Mouse (Mus musculus) lung, embryonic 16.5 days (tissue): Measurements from ENCODE around the gene Csf1. TPM values are rescaled to one million over a fixed set of nuclear protein-coding genes. Genes with fewer than 3 reads are reported as not detected.

ENCODE experiments used
- polyA plus RNA-seq: library from polyadenylated mRNA; unstranded; fragments of >200 nt; fragmentation: Nextera tagmentation; extraction: Ambion mirVana; gene quantifications from 2 replicates; pipeline ENCODE4 v1.2.1, GENCODE M21; 2015

Csf1 gene
- polyA plus RNA-seq, 1 experiment from 2014 or later = 9.8 TPM

Other genes with a start within 250 kb of the Csf1 start
- 1.3 and 1.8 TPM in 2 replicates for gene Slc6a17, start 242.5 kb downstream of the Csf1 start, polyA plus RNA-seq
- not detected in 2 replicates for gene Ubl4b, start 205.4 kb downstream of the Csf1 start, polyA plus RNA-seq
- gene Alx3, start 165.4 kb downstream of the Csf1 start, polyA plus RNA-seq = 0.28 TPM in 1 of 2 replicates, not detected in the other
- not detected in 2 replicates for gene Gm10961, start 129.1 kb downstream of the Csf1 start, polyA plus RNA-seq
- gene Strip1, start 128.8 kb downstream of the Csf1 start, polyA plus RNA-seq = 38.0 and 39.9 TPM in 2 replicates
- gene Ahcyl1, start 63.9 kb downstream of the Csf1 start, polyA plus RNA-seq = 71.2 and 76.3 TPM in 2 replicates
- not detected in 2 replicates for gene Eps8l3, start 116.8 kb upstream of the Csf1 start, polyA plus RNA-seq
- gene Gstm5, start 135.4 kb upstream of the Csf1 start, polyA plus RNA-seq = 106 and 109 TPM in 2 replicates
- 11.0 and 12.3 TPM in 2 replicates for gene Gstm7, start 171.3 kb upstream of the Csf1 start, polyA plus RNA-seq
- 3.9 and 4.1 TPM in 2 replicates for gene Gstm6, start 183.3 kb upstream of the Csf1 start, polyA plus RNA-seq
- gene Gstm3, start 208.8 kb upstream of the Csf1 start, polyA plus RNA-seq = 0.11 and 0.44 TPM in 2 replicates
- gene Gstm2, start 226.0 kb upstream of the Csf1 start, polyA plus RNA-seq = 166 and 173 TPM in 2 replicates